Mouse (Mus musculus) testis, postnatal 10 days (tissue): ENCODE measurements around the gene Ano6.

Experiments used
- DNase-seq: peaks from one replicate; pipeline ENCODE4 v3.0.0; 2021; ENCODE audit warnings: low spot score

Gene Ano6

DNA sequence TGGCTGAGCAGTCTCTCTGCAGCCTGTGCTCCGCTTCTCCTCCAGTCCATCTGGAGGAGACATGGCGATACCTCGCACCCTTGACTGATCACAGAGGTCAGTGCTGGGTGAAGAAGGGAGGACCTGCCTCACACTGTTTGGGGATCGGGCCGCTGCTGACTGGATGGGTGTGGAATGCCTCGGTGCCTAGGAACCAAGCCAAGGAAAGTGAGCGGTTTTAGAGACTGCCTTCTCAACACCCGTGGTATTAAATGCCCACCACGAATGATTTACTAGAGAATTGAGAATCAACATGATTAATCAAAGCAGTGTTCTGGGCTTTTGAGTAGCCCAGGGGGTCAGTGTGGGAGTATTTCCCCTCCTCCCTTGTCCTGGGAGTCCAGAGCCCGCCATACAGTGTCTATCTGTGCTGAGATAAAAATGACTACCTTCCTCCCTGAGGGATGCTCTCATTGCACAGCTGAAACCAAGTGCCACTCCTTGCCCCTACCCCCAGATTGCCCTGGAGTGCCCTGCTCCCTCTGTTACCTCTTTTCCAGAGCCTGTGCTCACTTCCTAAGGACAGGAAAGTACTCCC, 183.5 kb downstream of the Ano6 start:
- DNase-seq, result no peak

GRCm38 (mm10) chr15:95976156-95976876, 185.7 kb downstream of the Ano6 start:
- DNase-seq, result no peak

DNA sequence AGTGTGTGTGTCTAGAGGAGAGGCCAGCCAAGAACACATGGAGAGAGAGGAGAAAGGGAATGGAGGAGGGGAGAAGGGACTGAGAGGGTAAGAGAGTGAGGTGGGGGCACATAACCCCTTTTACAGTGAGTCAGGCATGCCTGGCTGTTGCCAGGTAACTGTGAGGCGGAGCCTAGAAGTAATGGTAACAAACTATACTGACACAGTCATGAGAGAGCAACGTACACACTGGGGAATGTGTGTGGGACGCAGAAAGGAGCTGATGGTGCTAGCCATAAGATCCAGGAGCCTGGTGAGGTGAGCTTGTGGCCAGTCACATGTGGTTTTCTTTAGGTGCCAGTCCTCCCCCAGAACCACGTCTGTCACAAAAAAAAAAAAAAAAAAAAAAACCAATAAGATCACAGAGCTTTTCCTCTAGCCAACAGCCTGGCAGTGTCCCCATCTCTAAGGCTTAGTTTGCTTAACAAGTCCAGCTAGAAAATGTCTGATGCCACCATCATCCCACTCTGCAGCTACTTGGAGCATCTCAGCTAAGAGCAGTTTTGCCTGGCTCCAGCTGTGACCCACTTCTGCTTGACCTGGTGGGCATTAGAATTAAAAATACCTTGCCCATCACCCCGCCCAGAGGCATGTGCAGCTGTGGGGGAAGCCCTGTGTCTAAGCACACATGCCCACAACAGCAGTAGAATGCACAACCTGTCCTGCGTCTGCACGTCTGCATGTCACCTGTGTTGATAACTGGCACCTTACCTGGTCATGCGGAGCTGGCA, 186.7 kb downstream of the Ano6 start:
- no peak for DNase-seq

DNA sequence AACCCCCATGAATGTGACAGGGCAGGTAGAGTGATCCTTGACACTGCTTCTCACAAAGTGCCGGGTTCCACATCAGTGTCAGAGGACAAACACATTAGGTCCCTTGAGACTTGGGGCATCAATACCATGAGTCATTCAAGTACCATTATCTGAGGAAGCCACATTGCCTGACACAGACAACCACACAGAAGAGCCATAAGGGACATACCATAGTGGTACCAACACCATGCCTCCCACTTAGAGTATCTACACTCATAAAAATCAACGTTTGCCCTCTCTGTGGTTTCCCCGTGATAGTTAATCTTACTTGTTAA, 187.3 kb downstream of the Ano6 start:
- no peak for DNase-seq

DNA sequence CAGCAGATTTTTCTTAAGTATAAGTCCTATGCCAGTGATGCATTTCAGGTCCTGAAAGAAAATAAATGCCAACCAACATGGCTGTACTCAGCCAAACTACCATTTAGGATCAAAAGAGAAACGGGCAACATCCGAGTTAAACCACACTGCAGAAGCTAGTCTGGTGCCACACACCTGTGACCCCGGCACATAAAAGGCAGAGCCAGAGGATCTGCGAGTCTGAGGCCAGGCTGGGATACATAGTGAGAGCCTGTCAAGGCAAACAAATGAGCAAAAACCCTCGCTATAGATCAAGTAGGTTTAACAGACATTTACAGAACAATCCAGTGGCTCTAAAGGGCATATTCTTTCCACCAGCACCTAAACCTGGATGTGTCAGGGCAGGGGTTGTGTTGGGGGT, 190.0 kb downstream of the Ano6 start:
- no peak for DNase-seq

GRCm38 (mm10) chr15:95987916-95988315, 197.3 kb downstream of the Ano6 start:
- no peak for DNase-seq

DNA sequence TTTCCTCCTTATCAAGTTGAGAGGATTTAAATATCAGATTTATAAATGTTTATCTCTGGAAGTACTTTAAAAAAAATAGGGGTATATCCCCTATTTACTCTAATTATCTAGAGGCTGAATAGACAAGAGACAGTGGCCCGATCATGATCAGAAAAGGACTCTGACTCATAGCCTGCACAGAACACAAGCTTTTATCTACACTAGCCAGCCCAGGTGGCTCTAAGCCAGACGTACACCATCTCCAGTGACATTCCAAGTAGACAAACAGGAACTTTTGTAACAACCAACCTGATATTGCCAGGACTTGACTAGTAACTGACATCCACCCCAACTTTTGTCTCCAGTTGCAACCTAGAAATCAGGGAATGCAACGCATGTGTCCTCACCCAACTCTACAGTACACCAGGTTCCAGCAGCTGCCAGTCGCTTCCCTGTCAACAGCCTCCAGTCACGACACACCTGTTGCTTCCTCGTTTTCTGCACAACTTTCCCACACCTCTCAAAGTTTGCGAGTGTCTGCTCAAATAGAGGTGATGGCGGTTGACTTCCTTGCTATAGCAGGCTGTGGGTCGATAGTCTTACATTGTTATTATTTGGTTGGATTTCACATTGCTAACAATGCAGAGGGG, 199.0 kb downstream of the Ano6 start:
- DNase-seq, result no peak

- no peak for DNase-seq
Measured at GRCm38 (mm10) chr15:96002958-96003601, 212.4 kb downstream of the Ano6 start.

DNA sequence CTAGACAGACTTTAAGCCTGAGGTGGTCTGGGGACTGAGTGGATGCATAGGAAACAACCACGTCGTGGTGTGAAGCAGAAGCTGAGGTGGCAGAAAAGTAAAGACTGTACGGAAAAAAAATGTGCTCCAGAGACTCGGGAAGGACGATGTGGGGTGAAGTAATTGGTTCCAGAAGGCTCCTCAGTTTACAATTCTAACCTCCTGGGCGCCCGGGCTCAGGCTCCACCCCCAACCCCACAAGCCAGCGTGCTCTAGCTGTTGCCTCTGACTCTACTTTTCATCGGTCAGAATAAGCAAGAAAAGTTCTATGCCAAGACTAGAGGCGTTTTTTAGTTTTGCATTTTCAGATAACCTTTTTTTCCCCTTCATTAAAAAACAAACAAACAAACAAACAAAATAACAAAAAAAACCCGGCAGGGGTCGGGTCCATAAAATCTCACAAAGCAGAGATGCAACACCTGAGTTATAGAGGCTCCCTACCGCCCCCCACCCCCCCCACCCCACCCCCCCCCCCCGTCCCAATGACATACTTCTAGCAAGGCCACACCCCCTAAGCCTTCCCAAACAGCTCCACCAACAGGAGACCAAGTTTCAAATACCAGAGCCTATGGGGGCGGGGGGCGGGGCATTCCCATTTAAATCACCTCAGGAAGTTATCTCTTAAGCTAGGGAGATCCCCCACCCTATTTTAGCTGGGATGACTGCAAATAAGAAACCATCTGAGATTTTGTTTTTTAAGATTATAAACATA, 221.2 kb downstream of the Ano6 start:
- DNase-seq, result no peak

DNA sequence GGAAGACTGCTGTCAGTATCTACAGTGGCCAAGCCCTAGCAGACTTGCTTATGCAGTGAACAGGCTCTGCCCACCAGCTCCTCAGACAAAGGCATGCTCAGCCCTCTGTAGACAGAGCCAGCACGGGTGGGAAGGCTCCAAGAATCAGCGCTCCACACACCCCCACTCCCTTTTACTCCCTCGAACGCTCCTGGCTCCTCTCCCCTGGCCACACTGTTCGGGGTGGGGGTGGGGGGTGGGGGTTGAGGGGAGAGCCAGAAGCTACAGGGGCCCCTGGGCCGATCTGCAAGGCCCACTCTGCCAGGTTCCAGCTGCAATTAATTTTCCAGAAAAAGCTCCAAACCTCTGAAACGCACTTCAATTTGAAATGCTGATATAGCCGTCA, 221.7 kb downstream of the Ano6 start:
- no peak for DNase-seq

- no peak for DNase-seq
Measured at GRCm38 (mm10) chr15:96014501-96014900, 223.9 kb downstream of the Ano6 start.

DNA sequence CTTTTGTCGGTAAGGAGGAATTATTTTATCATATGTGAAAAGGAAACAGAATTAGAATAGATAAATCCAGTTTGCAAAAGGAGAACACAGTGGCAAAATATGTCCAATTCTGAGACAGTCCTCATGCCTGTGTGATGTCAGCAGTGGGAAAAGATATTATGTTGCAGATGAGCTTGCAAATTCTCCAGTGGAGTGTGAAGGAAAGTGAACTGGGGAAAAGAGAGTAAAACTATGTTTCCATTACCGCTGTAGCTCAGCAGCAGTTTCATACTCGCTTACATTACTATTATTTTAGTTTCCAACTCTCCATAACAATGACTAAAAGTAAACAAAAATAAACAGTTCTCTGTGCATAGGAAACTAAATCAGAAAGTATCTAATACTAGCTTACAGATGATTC, 229.8 kb downstream of the Ano6 start:
- no peak for DNase-seq

- no peak for DNase-seq
Measured at GRCm38 (mm10) chr15:96021506-96021905, 230.9 kb downstream of the Ano6 start.
